Mouse (Mus musculus) ovary, postnatal 10 days (tissue): ENCODE data around the gene Gm49711.
"Not testable (repeated sequence)": the region's sequence is repeated elsewhere in the genome, so short reads cannot be mapped to it uniquely, and the experiment has no call there.

ENCODE experiments used
- DNase-seq: peaks from one replicate; pipeline ENCODE4 v3.0.0; 2022; ENCODE audit warnings: low spot score

Gene Gm49711

DNA sequence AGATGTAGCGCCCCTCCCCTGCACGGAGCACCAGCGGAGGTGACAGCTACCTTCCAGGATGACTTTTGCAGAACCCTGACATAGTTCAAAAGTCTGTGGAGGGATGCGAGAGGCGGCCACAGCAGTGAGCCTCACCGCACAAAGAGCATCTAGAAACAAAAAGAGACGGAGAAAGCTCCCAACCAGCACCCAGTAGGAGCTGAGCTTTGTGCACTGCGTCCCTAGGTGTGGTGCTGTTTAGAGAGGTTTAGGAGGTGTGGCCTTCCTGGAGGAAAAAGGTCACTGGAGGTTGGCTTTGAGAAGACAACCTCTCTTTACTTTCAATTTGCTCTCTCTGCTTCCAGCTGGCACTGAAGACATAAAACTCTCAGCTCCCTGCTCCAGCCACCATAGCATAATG lies 121.2 kb downstream of the Gm49711 start:
- no peak for DNase-seq

DNA sequence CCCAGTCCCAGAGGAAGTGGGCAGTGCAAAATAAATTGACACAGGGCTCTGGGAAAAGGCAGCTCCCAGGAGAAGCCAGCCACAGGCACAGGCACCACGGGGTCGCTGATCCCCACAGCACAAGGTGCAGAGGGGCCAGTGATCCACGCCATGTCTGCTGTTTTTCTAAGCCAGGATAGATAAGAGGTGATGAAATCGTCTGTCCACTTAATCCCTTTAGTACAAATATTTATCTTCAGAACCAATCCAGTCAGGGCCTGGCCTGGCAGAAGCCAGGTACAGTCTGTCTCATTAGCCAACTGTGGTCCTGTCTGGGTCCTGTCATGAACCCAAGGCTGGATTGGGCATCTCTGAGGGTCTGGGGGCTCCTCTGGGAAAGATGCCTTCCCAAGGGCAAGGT lies 125.4 kb downstream of the Gm49711 start:
- no peak for DNase-seq

DNA sequence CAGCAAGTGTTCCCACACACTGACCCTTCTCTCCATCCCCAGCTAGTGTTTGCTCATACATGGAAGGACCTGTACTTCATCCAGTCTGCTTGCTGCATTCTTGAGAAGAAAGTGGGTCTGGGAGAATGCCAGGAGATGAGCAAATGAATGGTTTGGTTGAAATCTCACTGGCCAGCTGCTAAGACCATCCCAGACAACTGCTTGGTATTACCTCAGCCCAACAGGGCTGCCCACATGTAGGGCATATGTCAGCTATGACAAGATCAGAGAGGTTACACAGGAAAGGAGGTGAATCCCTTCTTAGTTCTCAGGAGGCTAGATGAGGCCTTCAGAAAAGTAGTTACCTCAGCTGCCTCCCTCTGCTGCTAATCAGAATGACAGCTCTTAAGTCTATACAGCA lies 132.5 kb downstream of the Gm49711 start:
- DNase-seq: no peak

DNA sequence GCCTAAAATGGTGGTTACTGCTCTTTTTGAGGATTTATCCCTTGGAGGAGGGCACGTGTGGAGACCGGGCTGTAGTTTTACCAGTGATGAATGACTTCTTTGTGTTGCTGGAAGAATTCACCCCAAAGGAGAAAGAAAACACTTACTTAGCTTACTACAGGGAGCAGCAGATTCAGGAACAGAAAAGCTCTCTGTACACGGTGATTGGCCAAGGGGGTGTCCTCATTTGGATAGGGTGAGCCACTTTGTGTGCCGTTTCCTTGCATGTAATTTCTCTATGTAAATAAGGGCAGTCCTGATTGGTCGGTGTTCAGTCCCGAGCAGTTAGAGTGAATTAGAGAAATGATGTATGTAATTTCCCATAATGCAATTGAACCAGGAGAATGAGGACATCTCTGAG lies 137.0 kb downstream of the Gm49711 start:
- no peak for DNase-seq

DNA sequence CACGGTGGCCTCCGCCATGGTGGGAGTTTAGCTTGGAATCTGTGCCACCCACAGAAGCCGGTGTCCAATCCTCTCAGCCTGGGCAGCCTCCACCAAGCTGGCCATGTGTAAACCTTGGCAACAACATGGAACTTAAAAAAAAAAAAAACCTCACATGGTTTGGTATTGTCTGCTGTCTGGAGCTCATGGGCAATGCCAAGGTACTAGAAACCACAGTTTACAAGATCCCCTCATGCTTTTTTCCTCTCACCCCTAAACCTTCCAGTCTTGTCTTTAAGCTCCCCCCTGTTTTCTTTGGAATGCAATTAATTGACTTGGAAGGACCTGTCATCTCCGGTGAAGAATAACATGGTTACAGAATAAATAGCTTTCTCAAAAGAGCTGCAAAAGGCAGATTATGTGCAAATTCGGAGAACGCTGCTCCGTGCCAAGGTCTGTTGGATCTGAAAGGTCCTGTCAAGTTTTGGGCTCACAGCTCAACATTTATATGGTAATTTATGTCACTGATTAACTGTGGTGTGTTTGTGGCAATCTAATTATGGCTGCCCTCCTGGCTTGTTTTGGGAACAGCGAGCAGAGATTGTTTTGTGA lies 138.7 kb downstream of the Gm49711 start:
- DNase-seq: no peak

DNA sequence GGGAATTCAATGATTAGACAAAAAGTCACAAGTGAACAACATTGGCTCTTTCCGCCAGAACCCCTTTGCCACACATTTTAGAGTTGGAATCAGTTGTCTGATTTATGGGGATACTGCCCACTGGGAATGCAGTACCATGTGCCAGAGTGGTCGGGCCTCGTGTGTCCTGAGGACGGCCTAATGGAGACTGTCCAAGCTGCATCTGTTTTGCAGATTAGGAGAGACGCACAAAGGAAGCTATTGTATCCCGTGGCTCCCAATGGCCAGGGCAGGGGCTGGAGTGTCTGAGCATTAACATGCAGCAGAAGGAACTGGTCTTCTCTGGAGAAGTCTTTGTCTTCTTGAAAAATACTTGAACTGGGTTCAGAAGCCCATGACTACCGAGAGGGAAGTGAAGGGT lies 142.5 kb downstream of the Gm49711 start:
- DNase-seq: no peak

DNA sequence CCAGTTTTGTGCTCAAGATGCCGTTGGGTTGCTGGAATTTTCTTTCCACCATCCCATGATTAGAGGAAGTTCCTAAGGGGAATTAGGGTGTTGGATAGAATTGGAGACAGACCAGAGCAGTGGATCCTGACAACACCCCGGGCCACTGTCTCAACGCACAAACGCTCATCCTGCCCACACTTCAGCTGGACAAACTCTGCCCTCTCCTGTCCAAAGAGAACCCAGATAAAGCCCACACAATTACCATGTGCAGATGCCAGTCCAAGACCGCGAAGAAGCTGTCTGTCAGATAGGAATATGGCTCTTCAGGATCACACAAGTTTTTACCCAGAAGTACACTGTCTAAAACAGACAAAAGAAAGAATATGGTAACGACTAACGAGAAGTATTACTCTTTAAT lies 145.5 kb downstream of the Gm49711 start:
- no peak for DNase-seq

DNA sequence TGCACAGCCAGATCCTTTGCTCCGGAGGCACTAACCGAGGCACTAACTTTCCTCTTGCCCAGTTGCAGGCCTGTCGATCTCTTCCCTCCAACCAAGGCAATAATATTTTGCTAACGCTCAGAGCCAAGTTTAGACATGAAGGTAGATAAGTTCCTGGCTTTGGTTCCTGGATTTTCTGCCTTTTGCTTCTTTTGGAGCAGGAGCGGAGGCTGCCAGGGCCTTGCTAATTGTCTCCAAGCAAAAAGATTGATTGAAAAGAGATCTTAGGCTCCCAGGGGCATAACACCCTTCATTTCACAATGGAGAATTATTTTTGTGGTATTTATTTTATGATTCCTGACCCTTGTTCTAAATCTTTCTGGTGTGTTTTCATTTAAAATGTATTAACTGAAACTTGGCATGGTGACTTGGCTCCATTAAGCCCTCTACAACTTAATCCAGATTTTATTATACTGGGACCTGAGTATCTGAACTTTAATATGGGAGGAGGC lies 151.2 kb downstream of the Gm49711 start:
- no peak for DNase-seq

DNA sequence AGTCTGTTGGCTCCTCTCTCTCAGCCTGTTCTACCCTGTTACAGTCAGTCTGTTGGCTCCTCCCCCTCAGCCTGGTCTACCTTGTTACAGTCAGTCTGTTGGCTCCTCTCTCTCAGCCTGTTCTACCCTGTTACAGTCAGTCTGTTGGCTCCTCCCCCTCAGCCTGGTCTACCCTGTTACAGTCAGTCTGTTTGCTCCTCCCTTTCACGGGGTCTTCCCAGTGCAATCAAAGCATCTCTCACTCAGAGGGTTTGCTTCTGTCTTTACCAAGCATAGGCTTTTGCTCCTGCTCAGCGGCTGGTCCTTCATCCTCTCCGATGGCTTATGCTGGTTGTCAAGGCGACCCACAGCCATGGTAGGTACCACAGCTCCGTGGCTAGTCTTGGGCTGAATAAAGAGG lies 152.2 kb downstream of the Gm49711 start:
- DNase-seq: not testable (repeated sequence)

DNA sequence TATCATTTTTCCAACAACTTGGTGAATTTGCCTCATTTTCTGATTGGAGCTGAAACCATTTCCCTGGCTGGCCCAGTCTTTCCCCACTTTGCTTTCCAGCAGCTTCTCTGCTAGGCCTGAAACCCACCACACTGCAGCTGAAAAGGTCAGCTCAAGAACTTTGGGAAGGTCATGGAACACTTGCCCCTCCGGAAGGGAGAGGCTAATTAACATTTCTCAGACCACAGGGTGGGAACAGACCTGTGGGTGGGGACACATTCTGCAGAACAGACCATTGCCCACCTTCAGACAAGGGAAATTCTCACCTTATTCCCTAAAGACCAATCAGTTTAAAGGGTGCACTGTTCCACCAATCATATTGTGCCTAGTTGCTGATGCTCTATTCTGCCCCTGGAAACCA lies 155.8 kb downstream of the Gm49711 start:
- DNase-seq: not testable (repeated sequence)

DNA sequence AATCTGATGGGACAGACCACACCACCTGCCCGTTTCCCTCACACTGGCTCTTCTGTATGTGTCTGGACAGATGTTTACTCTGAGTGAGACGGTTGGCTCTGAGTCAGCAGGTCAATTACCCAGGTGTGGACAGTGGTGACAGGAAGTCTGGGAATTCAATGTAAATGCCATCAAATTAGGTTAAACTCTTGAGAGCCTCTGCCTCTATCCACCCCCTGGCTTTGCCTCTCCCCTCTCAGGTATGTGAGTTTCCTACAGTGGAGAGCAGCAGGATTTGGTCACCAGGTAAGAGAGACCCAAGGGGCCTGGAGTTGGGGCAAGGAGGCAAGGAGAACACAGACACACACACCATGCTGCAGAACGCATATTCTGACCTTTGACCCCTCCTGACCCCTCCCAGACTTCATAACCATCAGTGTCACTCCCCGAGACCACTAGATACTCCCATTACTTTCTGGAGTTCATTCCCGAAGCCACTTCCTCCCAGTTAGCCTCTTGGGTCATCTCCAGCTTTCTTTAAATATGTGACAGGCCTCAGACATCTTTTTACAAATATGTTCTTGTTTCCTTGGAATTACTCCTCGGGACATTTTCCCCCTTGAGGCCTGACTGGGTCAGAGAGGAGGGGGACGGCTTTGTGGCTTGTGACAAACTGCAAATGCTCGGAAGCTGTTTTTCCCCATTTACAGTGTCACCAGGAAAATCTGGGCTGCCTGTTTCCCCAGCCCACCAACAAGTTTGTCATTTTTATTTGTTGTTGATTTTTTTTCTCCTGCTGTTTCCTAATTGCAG lies 157.7 kb downstream of the Gm49711 start:
- DNase-seq: no peak

DNA sequence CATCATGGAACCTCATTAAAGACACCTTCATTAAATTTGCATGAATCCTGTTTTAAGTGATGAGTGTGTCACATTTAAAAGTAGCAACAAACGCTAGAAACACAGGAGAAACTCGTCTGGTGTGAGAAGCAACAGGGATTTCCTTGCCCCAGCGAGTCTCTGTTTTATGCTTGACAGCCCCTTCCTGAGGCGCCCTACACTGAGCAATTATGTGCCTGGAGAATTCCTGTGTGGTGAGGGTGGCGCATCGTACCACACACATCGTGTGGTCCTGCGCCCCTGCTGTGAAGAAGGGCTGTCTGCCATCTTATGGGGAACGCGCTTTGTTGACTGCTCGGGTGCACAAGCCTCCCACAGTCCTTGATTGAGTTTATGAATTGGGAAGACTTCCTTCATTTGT lies 162.6 kb downstream of the Gm49711 start:
- no peak for DNase-seq

DNA sequence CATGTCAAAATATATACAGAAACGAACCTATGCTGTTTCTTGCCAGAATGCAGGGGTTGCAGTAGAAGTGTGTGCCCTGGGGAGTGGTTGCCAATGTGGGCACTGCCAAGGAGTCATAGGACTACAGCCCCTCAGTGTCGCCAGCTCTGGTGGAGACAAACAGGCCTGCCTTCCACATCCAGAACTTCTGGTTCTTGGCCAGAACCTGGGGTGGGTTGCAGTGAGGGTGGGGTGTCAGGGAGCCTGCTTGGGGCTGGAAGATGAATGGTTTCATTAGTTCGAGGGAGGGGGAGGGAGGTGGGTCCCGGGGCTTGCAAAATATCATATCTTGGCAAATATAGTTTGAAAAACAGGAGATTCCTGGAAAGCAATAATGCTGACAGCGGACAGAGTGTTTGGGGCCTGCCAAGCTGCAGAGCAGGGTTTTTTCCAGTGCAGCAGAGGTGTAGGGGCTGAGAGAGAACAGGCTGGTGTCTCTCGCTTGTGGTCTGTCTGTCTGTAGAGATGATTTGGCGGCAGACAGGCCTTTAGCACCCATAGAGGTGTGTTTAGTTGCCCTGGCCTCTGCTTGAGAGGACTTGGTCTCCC lies 170.3 kb downstream of the Gm49711 start:
- DNase-seq: no peak

DNA sequence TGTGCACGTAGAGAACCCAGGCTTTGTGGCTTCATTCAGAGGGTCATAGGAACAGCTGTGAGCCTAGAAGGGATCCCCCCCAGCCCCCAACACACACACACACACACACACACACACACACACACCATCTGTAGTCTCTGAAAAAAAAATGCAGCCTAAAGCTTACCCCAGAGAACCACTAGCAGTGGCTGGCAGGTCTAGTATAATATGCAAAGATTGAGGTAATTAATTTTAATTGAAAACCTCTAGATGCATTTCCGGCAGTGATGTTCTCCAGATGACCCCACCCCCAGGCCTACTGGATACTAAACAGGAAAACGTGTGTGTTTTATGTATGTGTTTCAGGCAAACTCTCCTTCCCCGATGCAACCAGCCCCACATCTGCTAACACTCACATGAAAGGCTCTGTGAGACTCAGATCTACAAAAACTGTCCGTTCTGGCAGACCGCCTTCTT lies 172.4 kb downstream of the Gm49711 start:
- DNase-seq: no peak

DNA sequence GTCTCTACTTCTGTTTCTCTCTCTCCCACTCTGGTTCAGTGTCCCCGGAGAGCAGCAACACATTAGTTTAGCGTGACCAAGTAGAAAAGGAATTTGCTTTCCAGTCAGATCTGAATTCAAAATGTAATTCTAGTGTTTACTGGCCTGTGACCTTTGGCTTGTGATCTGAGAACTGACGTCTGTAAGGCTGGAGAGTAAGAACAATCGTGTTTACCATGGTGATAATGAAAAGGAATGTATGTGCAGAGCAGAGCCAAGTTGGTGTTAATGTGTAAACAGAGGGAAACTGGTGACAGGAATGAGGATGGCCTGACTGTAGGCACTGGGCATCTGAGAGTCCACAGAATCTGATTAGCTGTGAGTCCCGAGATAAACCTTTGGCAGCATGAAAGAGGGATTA lies 176.4 kb downstream of the Gm49711 start:
- no peak for DNase-seq

DNA sequence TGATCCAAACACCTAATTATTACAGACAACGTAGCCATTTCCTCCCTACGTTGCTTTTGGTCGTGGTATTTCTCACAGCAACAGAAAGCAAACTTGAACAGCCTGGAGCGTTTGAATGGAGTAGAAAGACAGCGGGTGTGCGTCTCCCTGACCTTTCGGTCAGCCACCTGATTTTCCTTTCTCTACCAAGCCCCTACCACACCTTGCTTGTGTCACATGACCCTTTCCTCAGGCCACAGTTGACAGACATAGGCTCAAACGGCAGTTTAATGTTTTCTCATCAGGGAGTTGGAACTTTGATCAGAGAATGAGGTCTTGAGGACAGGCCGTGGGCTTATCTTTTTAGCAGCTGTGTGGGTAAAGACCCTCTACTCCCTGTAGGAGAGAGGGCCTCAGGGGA lies 177.1 kb downstream of the Gm49711 start:
- DNase-seq: no peak
